Mouse (Mus musculus) colon, adult 2 months (tissue): ENCODE measurements around the gene Arl11. TPM values are rescaled to one million over a fixed set of nuclear protein-coding genes. Genes with fewer than 3 reads are reported as not detected.

Experiments used
- polyA plus RNA-seq: library from polyadenylated mRNA; depleted of rRNA; stranded (reverse); fragments of >200 nt; gene quantifications from 2 replicates; pipeline ENCODE4 v1.2.3, GENCODE M21; 2012; rRNA removed

Gene Arl11
- polyA plus RNA-seq, result 1.2 and 1.8 TPM in 2 replicates

DNA sequence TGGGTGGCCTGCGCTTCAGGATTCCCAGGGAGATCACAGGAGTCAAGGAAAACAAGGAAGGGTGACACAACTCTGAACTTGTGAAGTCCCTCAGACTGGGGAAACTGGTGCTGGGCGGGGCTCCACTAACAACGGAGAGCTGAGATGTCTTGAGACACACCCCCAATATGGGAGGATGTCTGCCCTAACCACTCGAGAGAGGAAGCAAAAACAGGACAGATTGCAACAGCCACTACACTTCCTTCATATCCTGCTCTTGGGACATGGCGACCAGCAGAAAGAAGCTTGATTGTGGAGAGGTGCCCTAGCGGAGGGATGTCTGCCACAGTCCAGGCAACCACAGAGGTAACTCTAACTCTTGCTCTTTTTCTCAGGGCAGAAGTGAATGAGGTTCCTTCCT, at the start of gene Arl11:
Arl11 (plus strand) TSS at position 161 of the 400 bp plus-strand sequence.

DNA sequence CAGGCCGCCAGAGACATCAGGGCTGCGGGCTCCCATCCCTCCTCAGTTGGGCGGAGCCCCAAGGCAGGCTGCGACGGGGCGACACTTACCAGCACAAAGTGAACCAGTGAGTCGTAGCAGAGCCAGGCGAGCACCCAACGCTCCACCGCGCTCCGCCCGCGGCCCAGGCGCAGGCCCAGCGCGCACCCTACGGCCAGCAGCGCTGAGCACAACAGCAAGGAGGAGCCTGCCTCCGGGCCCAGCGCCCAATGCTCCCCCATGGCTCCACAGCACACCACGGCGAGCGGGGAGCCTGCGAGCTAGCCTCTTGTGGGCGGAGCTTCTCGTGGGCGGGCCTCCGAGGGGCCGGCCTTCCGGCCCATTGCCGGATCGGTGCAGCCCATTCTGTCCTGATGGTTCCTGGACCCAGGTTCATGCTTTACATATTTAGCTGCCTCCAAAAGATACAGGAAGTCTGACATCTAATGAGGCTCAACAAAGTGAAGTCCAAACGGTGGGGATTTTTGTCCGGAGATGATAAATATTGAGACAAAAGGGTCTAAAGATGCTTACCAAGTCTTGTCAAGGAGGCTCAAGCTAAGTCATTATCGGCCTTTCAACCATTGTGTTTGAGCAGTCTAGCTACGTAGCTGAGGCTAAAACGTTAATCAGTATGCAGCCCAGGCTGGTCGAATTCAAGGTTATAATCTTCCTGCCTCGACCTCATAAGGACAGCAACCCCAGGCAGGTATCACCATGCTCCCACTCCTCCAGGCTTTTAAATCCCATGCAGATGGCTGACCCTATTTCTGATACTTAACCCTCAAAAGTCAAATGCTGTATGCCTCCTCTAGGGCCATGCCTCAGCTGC, 50.8 kb downstream of the Arl11 start, which contains the start of gene Ebpl:
Ebpl (minus strand) TSS at position 309 of the 850 bp plus-strand sequence.

Other genes starting within 250 kb of the Arl11 start
- gene Sacs, start 171.3 kb upstream of the Arl11 start, polyA plus RNA-seq, result 0.29 and 0.49 TPM in 2 replicates
- gene Sgcg, start 51.3 kb upstream of the Arl11 start, polyA plus RNA-seq, result 0.16 and 0.19 TPM in 2 replicates
- gene Ebpl, start 50.7 kb downstream of the Arl11 start, polyA plus RNA-seq, result 2.3 and 2.4 TPM in 2 replicates
- gene Kpna3, start 130.1 kb downstream of the Arl11 start, polyA plus RNA-seq, result 2.3 and 3.2 TPM in 2 replicates
- gene Spryd7, start 247.1 kb downstream of the Arl11 start, polyA plus RNA-seq, result 18.0 and 22.7 TPM in 2 replicates